Mouse (Mus musculus): ENCODE data around the gene Gm13102. TPM values are rescaled to one million over a fixed set of nuclear protein-coding genes. Genes with fewer than 3 reads are reported as not detected.

Gm13102 gene
- total RNA-seq (2023; ENCODE audit: inconsistent age): not detected in 4 replicates

GRCm38 (mm10) chr4:144106174-144106573, at the start of gene Gm13102:
Gene Gm13102, plus strand, starts transcription at chr4:144106474.

DNA sequence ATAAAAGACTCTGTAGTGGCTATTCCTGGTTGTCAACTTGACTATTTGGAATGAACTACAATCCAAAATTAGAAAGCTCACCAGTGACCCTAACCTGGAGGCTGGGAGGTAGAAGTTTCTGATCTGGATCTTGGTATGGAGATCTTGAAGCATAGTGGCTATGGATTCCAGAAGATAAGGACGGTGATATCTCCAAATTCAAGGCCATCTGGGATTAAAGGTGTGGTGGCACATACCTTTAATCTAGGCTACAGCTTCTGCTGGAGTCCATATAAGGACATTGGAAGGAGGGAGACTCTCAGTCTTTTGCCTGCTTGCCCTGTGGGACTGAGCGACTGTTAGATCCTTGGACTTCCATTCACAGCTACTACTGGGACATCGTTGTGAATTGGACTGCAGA, 47.4 kb upstream of the Gm13102 start, which contains the start of gene Pramel4:
Gene Pramel4 (plus strand): TSS at position 301 of the 400 bp plus-strand sequence.

Other genes starting within 250 kb of the Gm13102 start
- gene Pramef6, start 206.1 kb upstream of the Gm13102 start, total RNA-seq (2023; ENCODE audit: inconsistent age): not detected in 4 replicates
- gene Pramef25, start 155.5 kb upstream of the Gm13102 start, total RNA-seq (2023; ENCODE audit: inconsistent age): not detected in 4 replicates
- gene Gm13101, start 139.5 kb upstream of the Gm13102 start, total RNA-seq (2023; ENCODE audit: inconsistent age): not detected in 4 replicates
- gene Pramef17, start 112.1 kb upstream of the Gm13102 start, total RNA-seq (2023; ENCODE audit: inconsistent age): not detected in 4 replicates
- not detected in 4 replicates for gene Pramel4, start 47.3 kb upstream of the Gm13102 start, total RNA-seq (2023; ENCODE audit: inconsistent age)
- gene Oog3, start 56.2 kb downstream of the Gm13102 start, total RNA-seq (2023; ENCODE audit: inconsistent age): not detected in 4 replicates
- gene Oog2, start 84.2 kb downstream of the Gm13102 start, total RNA-seq (2023; ENCODE audit: inconsistent age): not detected in 4 replicates
- not detected in 4 replicates for gene C87977, start 106.8 kb downstream of the Gm13102 start, total RNA-seq (2023; ENCODE audit: inconsistent age)
- not detected in 4 replicates for gene Pramel5, start 174.0 kb downstream of the Gm13102 start, total RNA-seq (2023; ENCODE audit: inconsistent age)
- gene Gm13128, start 223.8 kb downstream of the Gm13102 start, total RNA-seq (2023; ENCODE audit: inconsistent age): not detected in 4 replicates

All from B cell, adult (primary cell).